Mouse (Mus musculus) C2C12 (cell line): ENCODE measurements around the gene Adprh. TPM values are rescaled to one million over a fixed set of nuclear protein-coding genes. Genes with fewer than 3 reads are reported as not detected.
"Not testable (repeated sequence)": the region's sequence is repeated elsewhere in the genome, so short reads cannot be mapped to it uniquely, and the experiment has no call there.

Source experiments
- H3K27me3 ChIP-seq: one replicate; pipeline ENCODE4 v1.6.1; 2011; ENCODE audit not compliant: control insufficient read depth, insufficient read depth, insufficient read length
- H3K36me3 ChIP-seq: one replicate; pipeline ENCODE4 v1.6.1; 2011; ENCODE audit not compliant: control insufficient read depth, insufficient read depth
- H3K4me3 ChIP-seq: one replicate; pipeline ENCODE4 v1.5.1; 2011; ENCODE audit warnings: mild to moderate bottlenecking, control low read depth; ENCODE audit not compliant: poor library complexity, insufficient read depth, severe bottlenecking
- H3K79me2 ChIP-seq: one replicate; pipeline ENCODE4 v1.6.1; 2011; ENCODE audit not compliant: control insufficient read depth, insufficient read depth
- H3K79me3 ChIP-seq: one replicate; pipeline ENCODE4 v1.6.1; 2011; ENCODE audit warnings: low read depth, control low read depth
- H3ac ChIP-seq: one replicate; pipeline ENCODE3; 2011; ENCODE audit warnings: low read depth; ENCODE audit not compliant: control insufficient read depth, insufficient read length
- CEBPB ChIP-seq: IDR thresholded peaks from one replicate; pipeline ENCODE4 v1.6.1; 2011; ENCODE audit warnings: low read depth, mild to moderate bottlenecking, control low read depth, moderate library complexity
- CTCF ChIP-seq: IDR thresholded peaks from one replicate; pipeline ENCODE4 v1.5.1; 2011; ENCODE audit not compliant: control insufficient read depth, insufficient read depth, insufficient read length
- FOSL1 ChIP-seq: IDR thresholded peaks from one replicate; pipeline ENCODE4 v1.8.0; 2011; ENCODE audit warnings: mild to moderate bottlenecking, low read length; ENCODE audit not compliant: poor library complexity, insufficient read depth, severe bottlenecking
- MAX ChIP-seq: IDR thresholded peaks from one replicate; pipeline ENCODE4 v1.6.1; 2011; ENCODE audit warnings: mild to moderate bottlenecking, control low read depth
- MYOD1 ChIP-seq: IDR thresholded peaks from one replicate; pipeline ENCODE4 v1.6.1; 2011; ENCODE audit warnings: low read depth; ENCODE audit not compliant: control insufficient read depth, insufficient read length
- MYOG ChIP-seq: IDR thresholded peaks from one replicate; pipeline ENCODE4 v1.6.1; 2011; ENCODE audit not compliant: control insufficient read depth, insufficient read length; ENCODE audit errors: extremely low read depth
- USF1 ChIP-seq: IDR thresholded peaks from one replicate; pipeline ENCODE4 v1.6.1; 2011; ENCODE audit warnings: low read depth, mild to moderate bottlenecking, control low read depth, moderate library complexity
- polyA plus RNA-seq: library from polyadenylated mRNA; unstranded; fragments of >200 nt; fragmentation: generic; extraction: Trizol; gene quantifications from one replicate; pipeline ENCODE4 v1.2.1, GENCODE M21; 2012; ENCODE audit warnings: missing spikeins

The Adprh gene
- polyA plus RNA-seq, 1 experiment, result 52.2 TPM

DNA sequence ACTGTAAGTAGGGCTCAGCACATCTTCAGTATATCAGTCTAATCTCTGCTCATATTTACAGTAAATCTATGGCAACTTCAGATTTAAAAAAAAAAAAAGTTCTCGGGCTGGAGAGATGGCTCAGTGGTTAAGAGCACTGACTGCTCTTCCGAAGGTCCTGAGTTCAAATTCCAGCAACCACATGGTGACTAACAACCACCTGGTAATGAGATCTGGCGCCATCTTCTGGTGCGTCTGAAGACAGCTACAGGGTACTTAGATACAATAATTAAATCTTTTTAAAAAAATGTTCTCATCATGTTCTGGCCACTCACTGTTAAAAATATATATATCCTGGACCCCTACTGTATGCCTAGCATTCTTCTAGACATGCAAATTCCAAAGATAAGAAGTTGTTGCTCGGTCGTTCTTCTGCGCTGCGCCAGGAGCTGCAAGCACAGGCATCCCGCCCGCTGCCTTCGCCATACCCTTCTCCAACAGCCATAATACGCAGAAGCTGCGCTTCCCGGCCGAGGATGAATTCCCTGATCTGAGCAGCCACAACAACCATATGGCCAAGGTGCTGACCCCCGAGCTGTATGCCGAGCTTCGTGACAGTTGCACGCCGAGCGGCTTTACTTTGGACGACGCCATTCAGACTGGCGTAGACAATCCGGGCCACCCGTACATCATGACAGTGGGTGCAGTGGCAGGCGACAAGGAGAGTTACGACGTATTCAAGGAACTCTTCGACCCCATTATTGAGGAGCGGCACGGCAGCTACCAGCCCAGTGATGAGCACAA, 30.5 kb upstream of the Adprh start:
- peaks cover 67% of the 10 kb centered on the region for H3K36me3 ChIP-seq
- H3K27me3 ChIP-seq, result no peaks in the 10 kb centered on the region
- TF ChIP-seq USF1 (no peak), MYOD1 (no peak), CTCF (no peak), CEBPB (no peak), FOSL1 (no peak), MAX (no peak), MYOG (no peak)
- no peak overlapping the region for H3K4me3 ChIP-seq
- H3K79me3 ChIP-seq, result no peaks in the 10 kb centered on the region
- no peaks in the 10 kb centered on the region for H3K79me2 ChIP-seq
- H3ac ChIP-seq, result no peak overlapping the region

DNA sequence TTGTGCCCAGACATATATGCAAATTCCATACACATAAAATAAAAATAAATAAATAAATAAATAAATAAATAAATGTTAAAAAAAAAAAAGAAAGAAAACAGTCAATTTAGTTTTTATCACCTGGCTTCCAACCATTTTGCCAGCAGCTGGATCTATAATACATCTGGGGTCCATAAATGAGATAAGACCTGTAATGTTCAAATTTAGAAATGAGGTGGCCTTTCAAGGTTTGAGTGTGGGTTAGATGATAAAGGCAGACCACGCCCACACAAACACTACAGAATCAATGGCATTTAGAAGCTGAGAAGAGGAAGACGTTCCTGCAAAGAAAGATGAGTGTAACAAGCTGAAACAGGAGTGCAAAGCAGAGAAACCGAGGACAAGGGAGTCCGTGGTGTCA, 28.8 kb upstream of the Adprh start:
- H3K79me3 ChIP-seq, result no peaks in the 10 kb centered on the region
- H3K27me3 ChIP-seq, result no peaks in the 10 kb centered on the region
- H3K79me2 ChIP-seq, result no peaks in the 10 kb centered on the region
- no peak overlapping the region for H3K4me3 ChIP-seq
- H3ac ChIP-seq, result no peak overlapping the region
- peaks cover 64% of the 10 kb centered on the region for H3K36me3 ChIP-seq
- no peak for TF ChIP-seq CEBPB
- TF ChIP-seq MYOG, result no peak
- no peak for TF ChIP-seq CTCF

DNA sequence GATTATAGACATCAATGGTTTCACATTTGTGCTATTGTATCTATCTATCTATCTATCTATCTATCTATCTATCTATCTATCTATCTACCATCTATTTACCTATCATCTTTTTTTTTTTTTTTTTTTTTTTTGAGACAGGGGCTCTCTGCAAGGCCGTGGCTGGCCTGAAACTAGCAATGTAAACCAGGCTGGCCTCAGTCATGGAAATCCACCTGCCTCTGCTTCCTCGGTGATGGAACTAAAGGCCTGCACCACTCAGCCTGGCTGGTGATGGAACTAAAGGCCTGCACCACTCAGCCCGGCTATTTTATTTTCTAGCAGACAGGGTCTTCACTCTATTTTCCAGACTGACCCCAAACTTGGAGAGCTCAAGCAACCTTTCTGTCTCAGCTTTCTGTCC, 25.8 kb upstream of the Adprh start:
- H3K4me3 ChIP-seq, result no peak overlapping the region
- no peak overlapping the region for H3ac ChIP-seq
- peaks cover 2% of the 10 kb centered on the region for H3K79me3 ChIP-seq
- TF ChIP-seq CTCF, result no peak
- no peak for TF ChIP-seq MAX
- no peak for TF ChIP-seq USF1
- no peak for TF ChIP-seq FOSL1
- no peak for TF ChIP-seq CEBPB
- no peak for TF ChIP-seq MYOG
- H3K27me3 ChIP-seq, result no peaks in the 10 kb centered on the region
- H3K36me3 ChIP-seq, result peaks cover 60% of the 10 kb centered on the region
- H3K79me2 ChIP-seq, result peaks cover under 1% of the 10 kb centered on the region

DNA sequence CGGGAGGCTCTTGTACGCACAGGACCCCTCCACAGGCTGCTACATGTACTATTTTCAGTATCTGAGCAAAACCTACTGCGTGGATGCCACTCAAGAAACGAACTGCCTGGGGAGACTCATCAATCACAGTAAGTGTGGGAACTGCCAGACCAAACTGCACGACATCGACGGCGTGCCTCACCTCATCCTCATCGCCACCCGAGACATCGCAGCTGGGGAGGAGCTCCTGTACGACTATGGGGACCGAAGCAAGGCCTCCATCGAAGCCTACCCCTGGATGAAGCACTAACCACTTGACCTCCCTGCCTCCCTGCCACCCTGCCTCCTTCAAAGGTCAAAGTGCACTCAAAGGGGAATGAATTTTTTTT, 24.7 kb upstream of the Adprh start:
- H3ac ChIP-seq, H3K4me3 ChIP-seq, H3K79me3 ChIP-seq, H3K27me3 ChIP-seq: not testable (repeated sequence)
- Histone ChIP-seq H3K79me2 (peaks cover 11% of the 10 kb centered on the region), H3K36me3 (peaks cover 62% of the 10 kb centered on the region)

DNA sequence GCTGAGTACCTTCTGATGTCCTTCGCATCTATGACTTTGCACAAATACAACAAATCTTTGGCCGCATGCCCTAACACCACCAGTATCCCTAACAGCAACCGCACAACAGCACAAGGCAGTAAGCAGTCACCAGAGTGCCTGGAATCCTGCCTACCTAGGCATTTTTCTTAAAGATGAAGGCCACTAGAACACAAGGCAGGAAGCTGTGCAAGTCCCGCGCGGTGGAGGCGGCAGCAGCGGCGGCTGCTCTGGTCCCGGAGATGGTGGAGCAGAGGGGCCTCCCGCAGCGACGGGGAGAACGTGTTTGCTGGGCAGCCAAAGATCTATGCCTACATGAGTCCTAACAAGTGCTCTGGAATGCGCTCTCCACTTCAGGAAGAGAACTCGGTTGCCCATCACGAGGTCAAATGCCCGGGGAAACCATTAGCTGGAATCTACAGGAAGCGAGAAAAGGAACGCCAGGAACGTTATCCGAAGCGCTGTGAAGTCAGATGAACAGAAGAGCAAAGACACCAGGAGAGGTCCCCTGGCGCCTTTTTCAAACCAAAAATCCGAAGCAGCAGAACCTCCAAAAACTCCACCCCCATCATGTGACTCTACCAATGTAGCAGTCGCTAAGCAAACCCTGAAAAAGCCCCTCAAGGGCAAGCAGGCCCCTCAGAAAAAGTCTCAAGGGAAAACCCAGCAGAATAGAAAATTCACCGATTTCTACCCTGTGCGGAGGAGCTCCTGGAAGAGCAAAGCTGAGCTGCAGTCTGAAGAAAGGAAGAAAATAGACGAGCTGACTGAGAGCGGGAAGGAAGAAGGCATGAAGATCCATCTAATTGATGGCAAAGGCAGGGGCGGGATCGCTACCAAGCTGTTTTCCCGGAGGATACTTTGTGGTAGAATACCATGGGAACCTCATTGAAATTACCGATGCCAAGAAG, 24.1 kb upstream of the Adprh start:
- Histone ChIP-seq H3K4me3 (no peak overlapping the region), H3K79me2 (peaks cover 18% of the 10 kb centered on the region), H3K79me3 (peaks cover 4% of the 10 kb centered on the region), H3K27me3 (no peaks in the 10 kb centered on the region), H3ac (no peak overlapping the region), H3K36me3 (peaks cover 56% of the 10 kb centered on the region)
- TF ChIP-seq CTCF (no peak), FOSL1 (no peak), MAX (no peak), MYOG (no peak), MYOD1 (no peak), USF1 (no peak), CEBPB (no peak)

DNA sequence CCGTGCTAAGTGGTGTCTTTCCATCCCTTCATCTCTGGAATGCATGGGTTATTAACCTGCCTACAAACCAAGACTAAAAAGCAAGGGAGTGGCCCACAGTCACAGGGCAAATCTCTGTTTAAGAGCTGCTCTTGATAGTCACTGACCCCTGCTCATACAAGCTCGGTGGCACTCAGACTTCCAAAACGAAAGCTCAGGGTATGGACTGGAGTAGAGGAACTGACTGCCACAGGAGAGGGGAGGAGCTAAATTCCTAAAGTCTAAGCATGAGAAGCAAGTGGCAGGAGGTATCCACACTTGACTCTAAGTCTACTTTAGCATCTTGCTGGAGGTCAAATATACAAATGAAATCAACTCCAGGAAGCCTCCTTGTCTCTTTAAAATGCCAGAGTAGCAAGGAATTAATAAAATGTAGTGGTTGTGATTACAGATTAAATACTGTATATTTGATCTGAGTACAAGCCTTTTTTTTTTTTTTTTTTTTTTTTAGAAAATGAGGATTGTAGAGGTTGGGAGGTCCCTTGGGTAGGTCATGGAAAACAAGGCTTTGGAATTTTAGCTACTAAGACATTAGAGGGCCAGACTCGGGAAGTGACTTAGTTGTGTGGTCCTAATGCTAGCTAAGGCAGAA, 23.3 kb upstream of the Adprh start:
- Histone ChIP-seq H3K79me3 (peaks cover 6% of the 10 kb centered on the region), H3K4me3 (no peak overlapping the region), H3K27me3 (no peaks in the 10 kb centered on the region), H3K79me2 (peaks cover 25% of the 10 kb centered on the region), H3ac (no peak overlapping the region), H3K36me3 (peaks cover 53% of the 10 kb centered on the region)
- TF ChIP-seq USF1 (no peak), MAX (no peak), MYOD1 (no peak), CTCF (no peak), FOSL1 (no peak), MYOG (no peak), CEBPB (no peak)
